Mouse (Mus musculus): ENCODE data around the gene Tmem141.
A peak's percentile ranks its signal among the peaks of the same experiment; 100 is the strongest.

Tmem141 gene

GRCm38 (mm10) chr2:25607761-25608622 lies 13.8 kb downstream of the Tmem141 start, which contains the start of gene Rabl6:
TSS of gene Rabl6 (minus strand) at chr2:25608521.
- DNase-seq: peak; percentile 93

GRCm38 (mm10) chr2:25602526-25602925 lies 19.3 kb downstream of the Tmem141 start:
- DNase-seq: no peak

- DNase-seq: no peak
Observed at GRCm38 (mm10) chr2:25600037-25600436, 21.8 kb downstream of the Tmem141 start.

- DNase-seq: no peak
Observed at GRCm38 (mm10) chr2:25598749-25599148, 23.1 kb downstream of the Tmem141 start.

- DNase-seq: no peak
Observed at GRCm38 (mm10) chr2:25596765-25597510, 24.9 kb downstream of the Tmem141 start.

- peak; percentile 78 for DNase-seq
Observed at GRCm38 (mm10) chr2:25591863-25592262, 29.9 kb downstream of the Tmem141 start.

GRCm38 (mm10) chr2:25588227-25588907 lies 33.4 kb downstream of the Tmem141 start:
- DNase-seq: no peak

- no peak for DNase-seq
Observed at GRCm38 (mm10) chr2:25587290-25587689, 34.5 kb downstream of the Tmem141 start.

- no peak for DNase-seq
Observed at GRCm38 (mm10) chr2:25585601-25586000, 36.2 kb downstream of the Tmem141 start.

GRCm38 (mm10) chr2:25584856-25585255 lies 36.9 kb downstream of the Tmem141 start:
- no peak for DNase-seq

- DNase-seq: no peak
Observed at GRCm38 (mm10) chr2:25584152-25584551, 37.7 kb downstream of the Tmem141 start.

- DNase-seq: no peak
Observed at GRCm38 (mm10) chr2:25583571-25583970, 38.2 kb downstream of the Tmem141 start.

- no peak for DNase-seq
Observed at GRCm38 (mm10) chr2:25583120-25583481, 38.7 kb downstream of the Tmem141 start.

GRCm38 (mm10) chr2:25582466-25583119 lies 39.2 kb downstream of the Tmem141 start:
- peak; percentile 27 for DNase-seq

GRCm38 (mm10) chr2:25581901-25582301 lies 39.9 kb downstream of the Tmem141 start:
- DNase-seq: no peak

- DNase-seq: peak; percentile 64
Observed at GRCm38 (mm10) chr2:25581294-25581864, 40.4 kb downstream of the Tmem141 start, which contains the start of gene Ajm1. TSS of gene Ajm1 (minus strand) at chr2:25581757.

- no peak for DNase-seq
Observed at GRCm38 (mm10) chr2:25580621-25581101, 41.1 kb downstream of the Tmem141 start.

- peak; percentile 75 for DNase-seq
Observed at GRCm38 (mm10) chr2:25579737-25580460, 41.9 kb downstream of the Tmem141 start.

- DNase-seq: no peak
Observed at GRCm38 (mm10) chr2:25578796-25579736, 42.7 kb downstream of the Tmem141 start.

All from lung, postnatal 36 days (tissue).